Mouse (Mus musculus) olfactory bulb, adult 2 months (tissue): Measurements from ENCODE around the gene P4hb. TPM values are rescaled to one million over a fixed set of nuclear protein-coding genes. Genes with fewer than 3 reads are reported as not detected.

Experiments
- H3K27ac ChIP-seq: fragments of 200-500 bp; 2 replicates; pipeline ENCODE4 v1.5.1; 2012; ENCODE audit warnings: low read depth, low read length; ENCODE audit not compliant: insufficient read depth
- H3K4me1 ChIP-seq: fragments of 200-500 bp; 2 replicates; pipeline ENCODE4 v1.6.1; 2012; ENCODE audit warnings: low read length; ENCODE audit not compliant: control insufficient read depth, insufficient read depth
- H3K4me3 ChIP-seq: fragments of 200-500 bp; 2 replicates; pipeline ENCODE4 v1.5.1; 2012; ENCODE audit warnings: mild to moderate bottlenecking, low read depth, low read length, moderate library complexity; ENCODE audit not compliant: insufficient read depth
- CTCF ChIP-seq: fragments of 200-500 bp; IDR thresholded peaks from 2 replicates; pipeline ENCODE4 v1.5.1; 2012; ENCODE audit warnings: low read depth, mild to moderate bottlenecking, low read length, moderate library complexity; ENCODE audit not compliant: insufficient read depth
- POLR2A ChIP-seq: fragments of 200-500 bp; IDR thresholded peaks from 2 replicates; pipeline ENCODE4 v1.6.1; 2012; ENCODE audit warnings: mild to moderate bottlenecking, low read depth, low read length, moderate library complexity; ENCODE audit not compliant: insufficient read depth
- WGBS: fragments of 180-500 bp; shearing (Covaris S2); methylation state at CpG from one replicate; pipeline ENCODE4 v1.1.7; 2018; 5-methylcytosine and 5-hydroxymethylcytosine counted together
- polyA plus RNA-seq: library from polyadenylated mRNA; stranded (reverse); fragments of >200 nt; gene quantifications from 2 replicates; pipeline ENCODE4 v1.2.4, GENCODE M21; 2012; ENCODE audit warnings: low replicate concordance; ENCODE audit not compliant: missing spikeins, insufficient read depth, insufficient read length

Gene P4hb
- polyA plus RNA-seq, 1 experiment, result 309 TPM

GRCm38 (mm10) chr11:120581490-120582267, 8.6 kb upstream of the P4hb start, which contains the start of gene Arhgdia:
Arhgdia (minus strand) TSS chr11:120581624.
- peak within 1 kb of the TSS; percentile 85 for H3K27ac ChIP-seq
- 3% methylated on average over 73 of the region's 75 CpGs for WGBS
- TF ChIP-seq POLR2A, result peak; percentile 96
- TF ChIP-seq CTCF, result 0 out of 2 replicates have a peak, but pooled peaks have one; percentile 12
- H3K4me3 ChIP-seq, result peak within 1 kb of the TSS; percentile 71
- H3K4me1 ChIP-seq, result peaks cover 20% of the 10 kb centered on the region

- 6% methylated on average over 39 of the region's 44 CpGs for WGBS
- Histone ChIP-seq H3K27ac (no peak overlapping the region), H3K4me1 (peaks cover 20% of the 10 kb centered on the region)
Observed at GRCm38 (mm10) chr11:120580871-120581331, 7.8 kb upstream of the P4hb start.

GRCm38 (mm10) chr11:120580190-120580589, 7.1 kb upstream of the P4hb start:
- H3K4me1 ChIP-seq, result peaks cover 20% of the 10 kb centered on the region
- H3K4me3 ChIP-seq, result peak overlapping the region; percentile 71
- WGBS, result 50% methylated on average over 7 of the region's 7 CpGs
- no peak overlapping the region for H3K27ac ChIP-seq
- TF ChIP-seq POLR2A (no peak), CTCF (no peak)

More at GRCm38 (mm10) chr11:120580871-120581331, 7.8 kb upstream of the P4hb start:
- 0 out of 2 replicates have a peak, but pooled peaks have one; percentile 8 for TF ChIP-seq CTCF
- TF ChIP-seq POLR2A, result no peak
- H3K4me3 ChIP-seq, result peak overlapping the region; percentile 71

GRCm38 (mm10) chr11:120579316-120580107, 6.5 kb upstream of the P4hb start:
- peak overlapping the region; percentile 71 for H3K4me3 ChIP-seq
- TF ChIP-seq CTCF (peak; percentile 86; the same call in 1 of the 2 replicates), POLR2A (no peak)
- H3K4me1 ChIP-seq, result peaks cover 20% of the 10 kb centered on the region
- WGBS, result 63% methylated on average over 15 of the region's 15 CpGs
- H3K27ac ChIP-seq, result no peak overlapping the region

GRCm38 (mm10) chr11:120578694-120579243, 5.7 kb upstream of the P4hb start:
- TF ChIP-seq CTCF (no peak), POLR2A (no peak)
- Histone ChIP-seq H3K4me1 (peaks cover 20% of the 10 kb centered on the region), H3K27ac (no peak overlapping the region), H3K4me3 (no peak overlapping the region)
- WGBS, result 88% methylated on average over 11 of the region's 11 CpGs

- no peak for TF ChIP-seq POLR2A
- TF ChIP-seq CTCF, result no peak
- H3K27ac ChIP-seq, result no peak overlapping the region
- peaks cover 20% of the 10 kb centered on the region for H3K4me1 ChIP-seq
- 75% methylated on average over 10 of the region's 10 CpGs for WGBS
- H3K4me3 ChIP-seq, result no peak overlapping the region
Observed at GRCm38 (mm10) chr11:120578024-120578693, 5.1 kb upstream of the P4hb start.

- peaks cover 20% of the 10 kb centered on the region for H3K4me1 ChIP-seq
- 77% methylated on average over 7 of the region's 7 CpGs for WGBS
- H3K4me3 ChIP-seq, result no peak overlapping the region
- no peak overlapping the region for H3K27ac ChIP-seq
- TF ChIP-seq POLR2A, result no peak
- TF ChIP-seq CTCF, result no peak
Observed at GRCm38 (mm10) chr11:120577211-120578023, 4.4 kb upstream of the P4hb start.

GRCm38 (mm10) chr11:120576365-120576981, 3.4 kb upstream of the P4hb start:
- TF ChIP-seq POLR2A (no peak), CTCF (no peak)
- 91% methylated on average over 3 of the region's 3 CpGs for WGBS
- H3K4me3 ChIP-seq, result no peak overlapping the region
- H3K27ac ChIP-seq, result no peak overlapping the region
- H3K4me1 ChIP-seq, result peaks cover 16% of the 10 kb centered on the region
